9 mouse cellular contexts compared by ENCODE assay signal in genomic region chr4:144872905-144873304, GRCm38 (mm10). TPM values are rescaled to one million over a fixed set of nuclear protein-coding genes. Genes with fewer than 3 reads are reported as not detected.
DNase-seq lines count a peak whose midpoint lies in the region; ATAC-seq and TF ChIP-seq lines count a peak whose summit lies in the region.
"Had no signal": no experiment of that assay in that cellular context is flagged by ENCODE, and none has a peak within 500 bp of the region (broad histone marks: within the 10 kb centered on the region; RNA-seq: fewer than 3 reads in every experiment).

No protein-coding gene starts in this region.

- no peaks in the 10 kb centered on the region for H3K9me3 ChIP-seq in forebrain, postnatal 0 days (ENCODE audit: low read length)
- H3K9me3 ChIP-seq in forebrain, embryonic 11.5 days (ENCODE audit: control insufficient read depth, low read length), result no peaks in the 10 kb centered on the region
- no peaks in the 10 kb centered on the region for H3K9me3 ChIP-seq in liver, embryonic 14.5 days (ENCODE audit: control insufficient read depth, low read length)
- H3K9me3 ChIP-seq in neural tube, embryonic 15.5 days (replicated peaks), result no peaks in the 10 kb centered on the region
- H3K9me3 ChIP-seq: liver, embryonic 13.5 days had no signal

- H3K4me2 ChIP-seq in forebrain, postnatal 0 days (ENCODE audit: low read depth), result no peak overlapping the region
- no peak overlapping the region for H3K4me2 ChIP-seq in forebrain, embryonic 11.5 days (ENCODE audit: low read depth, low read length, severe bottlenecking)
- H3K4me2 ChIP-seq in liver, embryonic 14.5 days (ENCODE audit: low read depth), result no peak overlapping the region
- H3K4me2 ChIP-seq in neural tube, embryonic 15.5 days, result no peak overlapping the region
- H3K4me2 ChIP-seq: liver, embryonic 13.5 days had no signal

- TF ChIP-seq EP300 in liver, embryonic 14.5 days (IDR thresholded peaks at IDR 0.05; ENCODE audit: low read depth), result no peak

- 41% methylated on average over 6 of the region's 6 CpGs for WGBS in forebrain, postnatal 0 days
- WGBS in forebrain, embryonic 11.5 days, result 40% methylated on average over 6 of the region's 6 CpGs
- 28% methylated on average over 6 of the region's 6 CpGs for WGBS in liver, embryonic 14.5 days (ENCODE audit: insufficient replicate concordance)
- WGBS in neural tube, embryonic 15.5 days, result 43% methylated on average over 6 of the region's 6 CpGs

- H3K27me3 ChIP-seq in forebrain, postnatal 0 days (ENCODE audit: insufficient read depth, low read length), result no peaks in the 10 kb centered on the region
- H3K27me3 ChIP-seq in forebrain, embryonic 11.5 days (ENCODE audit: control insufficient read depth, insufficient read depth, low read length), result no peaks in the 10 kb centered on the region
- H3K27me3 ChIP-seq in liver, embryonic 14.5 days (ENCODE audit: control insufficient read depth, insufficient read depth, low read length), result no peaks in the 10 kb centered on the region
- H3K27me3 ChIP-seq in neural tube, embryonic 15.5 days (replicated peaks), result no peaks in the 10 kb centered on the region
- H3K27me3 ChIP-seq: liver, embryonic 13.5 days had no signal

- no peak for ATAC-seq in forebrain, postnatal 0 days
- ATAC-seq in forebrain, embryonic 11.5 days (replicated peaks; ENCODE audit: low FRiP score), result no peak
- no peak for ATAC-seq in liver, embryonic 14.5 days (ENCODE audit: insufficient read depth)
- ATAC-seq in megakaryocyte, adult 5-6 weeks (ENCODE audit: poor library complexity, severe bottlenecking), result peak; percentile 79
- no peak for ATAC-seq in neural tube, embryonic 15.5 days (ENCODE audit: low FRiP score)

- H3K36me3 ChIP-seq in forebrain, postnatal 0 days (ENCODE audit: insufficient read depth), result no peaks in the 10 kb centered on the region
- H3K36me3 ChIP-seq in forebrain, embryonic 11.5 days (ENCODE audit: control insufficient read depth, insufficient read depth, low read length), result no peaks in the 10 kb centered on the region
- no peaks in the 10 kb centered on the region for H3K36me3 ChIP-seq in liver, embryonic 14.5 days (replicated peaks; ENCODE audit: control insufficient read depth, insufficient read depth, low read depth)
- H3K36me3 ChIP-seq in neural tube, embryonic 15.5 days, result no peaks in the 10 kb centered on the region
- H3K36me3 ChIP-seq: liver, embryonic 13.5 days had no signal

- no peaks in the 10 kb centered on the region for H3K4me1 ChIP-seq in forebrain, postnatal 0 days (ENCODE audit: insufficient read depth)
- H3K4me1 ChIP-seq in forebrain, embryonic 11.5 days (replicated peaks; ENCODE audit: control insufficient read depth, insufficient read depth, low read length), result no peaks in the 10 kb centered on the region
- H3K4me1 ChIP-seq in liver, embryonic 14.5 days (replicated peaks; ENCODE audit: control insufficient read depth in 2 of 2, insufficient read depth in 2 of 2, low read length in 1 of 2), result no peaks in the 10 kb centered on the region
- H3K4me1 ChIP-seq in neural tube, embryonic 15.5 days, result no peaks in the 10 kb centered on the region
- H3K4me1 ChIP-seq: liver, embryonic 13.5 days had no signal

- no peak overlapping the region for H3K9ac ChIP-seq in forebrain, postnatal 0 days
- H3K9ac ChIP-seq in forebrain, embryonic 11.5 days (ENCODE audit: low read length), result no peak overlapping the region
- no peak overlapping the region for H3K9ac ChIP-seq in liver, embryonic 14.5 days (replicated peaks)
- H3K9ac ChIP-seq in neural tube, embryonic 15.5 days (replicated peaks), result no peak overlapping the region
- H3K9ac ChIP-seq: liver, embryonic 13.5 days had no signal

- no peak overlapping the region for H3K4me3 ChIP-seq in forebrain, postnatal 0 days (ENCODE audit: low read depth, low read length)
- H3K4me3 ChIP-seq in forebrain, embryonic 11.5 days (ENCODE audit: low read depth, low read length), result no peak overlapping the region
- H3K4me3 ChIP-seq in liver, embryonic 14.5 days (ENCODE audit: insufficient read depth in 1 of 2, low read depth in 2 of 2, low read length in 2 of 2), result no peak overlapping the region
- H3K4me3 ChIP-seq in neural tube, embryonic 15.5 days (replicated peaks), result no peak overlapping the region
- H3K4me3 ChIP-seq: liver, embryonic 13.5 days had no signal

- DNase-seq in forebrain, postnatal 0 days, result no peak
- DNase-seq in forebrain, embryonic 11.5 days (ENCODE audit: low spot score), result no peak
- no peak for DNase-seq in liver, embryonic 14.5 days (ENCODE audit: low read depth in 3 of 3, low spot score in 3 of 3)
- DNase-seq in liver (no peak), R1 (ENCODE audit: low read depth, low spot score) (peak; percentile 46)
- DNase-seq in layer of hippocampus, adult 9-10 months (ENCODE audit: low spot score), result no peak
- DNase-seq: liver, embryonic 13.5 days had no signal

- peak; percentile 40 for TF ChIP-seq CTCF in forebrain, postnatal 0 days (IDR thresholded peaks at IDR 0.05; ENCODE audit: low read depth)
- TF ChIP-seq CTCF in liver, embryonic 14.5 days (IDR thresholded peaks at IDR 0.05; ENCODE audit: low read depth), result peak; percentile 54

- H3K27ac ChIP-seq in forebrain, postnatal 0 days (ENCODE audit: low read depth, low read length), result no peak overlapping the region
- no peak overlapping the region for H3K27ac ChIP-seq in forebrain, embryonic 11.5 days (ENCODE audit: low read depth, low read length)
- no peak overlapping the region for H3K27ac ChIP-seq in liver, embryonic 14.5 days
- H3K27ac ChIP-seq in neural tube, embryonic 15.5 days (replicated peaks), result no peak overlapping the region
- H3K27ac ChIP-seq: liver, embryonic 13.5 days had no signal

RNA-seq across cellular contexts. Expression of gene Dhrs3, which starts 19.7 kb away (rescaled TPM):
- total RNA-seq in forebrain, postnatal 0 days (2014; rRNA removed), result 13.6 and 17.5 TPM in 2 replicates
- polyA plus RNA-seq in forebrain, postnatal 0 days (2015; fragmentation: Nextera tagmentation; extraction: Ambion mirVana), result 23.0 and 26.2 TPM in 2 replicates
- polyA plus RNA-seq in forebrain, embryonic 11.5 days (2014; fragmentation: Nextera tagmentation; extraction: Ambion mirVana), result 5.8 and 8.1 TPM in 2 replicates
- 12.5 and 15.8 TPM in 2 replicates for polyA plus RNA-seq in liver, embryonic 14.5 days (2012; rRNA removed)
- 21.3 and 23.9 TPM in 2 replicates for polyA plus RNA-seq in liver, embryonic 14.5 days (2014; fragmentation: Nextera tagmentation; extraction: Ambion mirVana)
- 49.7 and 49.8 TPM in 2 replicates for total RNA-seq in megakaryocyte, adult 5-6 weeks (2015)
- 60.0 and 61.4 TPM in 2 replicates for total RNA-seq in megakaryocyte, adult 5-6 weeks (2017)
- 31.0 and 41.3 TPM in 2 replicates for polyA plus RNA-seq in neural tube, embryonic 15.5 days (2015; fragmentation: Nextera tagmentation; extraction: Ambion mirVana)
